Mouse (Mus musculus): ENCODE measurements around the gene Usp50.

GRCm38 (mm10) chr2:126781478-126781877 is 1.8 kb downstream of the Usp50 start:
- TF ChIP-seq FLI1 (IDR thresholded peaks at IDR 0.05; ENCODE audit: low read length) (no peak), GATA1 (IDR thresholded peaks at IDR 0.05; ENCODE audit: borderline replicate concordance, low read length) (no peak)
